Mouse (Mus musculus) pancreas, adult 10 weeks (tissue): ENCODE data around the gene Psen2. TPM values are rescaled to one million over a fixed set of nuclear protein-coding genes. Genes with fewer than 3 reads are reported as not detected.

Experiments
- polyA plus RNA-seq: library from polyadenylated mRNA; stranded (reverse); fragments of 350-450 nt; fragmentation: Illumina TruSeq; extraction: RNeasy Lipid Tissue Mini Kit (QIAGEN cat#74804); gene quantifications from one replicate; pipeline ENCODE4 v1.2.3, GENCODE M21; 2015; ENCODE audit warnings: low read depth, low replicate concordance; ENCODE audit not compliant: insufficient read depth

The Psen2 gene
- polyA plus RNA-seq = 21.3 TPM

GRCm38 (mm10) chr1:180263364-180263997 lies at the start of gene Psen2:
TSS of gene Psen2 (minus strand) at chr1:180263438.

GRCm38 (mm10) chr1:180198959-180199714 lies 64.1 kb downstream of the Psen2 start, which contains the start of gene Coq8a:
TSS of gene Coq8a (minus strand) at chr1:180199602.

Other genes starting within 250 kb of the Psen2 start
- 11.7 TPM for gene Coq8a, start 63.8 kb downstream of the Psen2 start, polyA plus RNA-seq
- 14.6 TPM for gene Itpkb, start 67.0 kb upstream of the Psen2 start, polyA plus RNA-seq
- gene Stum, start 220.1 kb upstream of the Psen2 start, polyA plus RNA-seq = 1.4 TPM